37 mouse cellular contexts compared by ENCODE assay signal in genomic region chr1:174246080-174246479, GRCm38 (mm10). TPM values are rescaled to one million over a fixed set of nuclear protein-coding genes. Genes with fewer than 3 reads are reported as not detected.
"Had no signal": no experiment of that assay in that cellular context is flagged by ENCODE, and none has a peak within 500 bp of the region (broad histone marks: within the 10 kb centered on the region; RNA-seq: fewer than 3 reads in every experiment).

No protein-coding gene starts in this region.

- H3K4me3 ChIP-seq: gastrocnemius, adult 2 months; heart, adult 2 months; heart, embryonic 10.5 days; hindbrain, embryonic 10.5 days; hindbrain, embryonic 12.5 days; intestine, embryonic 15.5 days; layer of hippocampus, adult 2 months; left cerebral cortex, adult 2 months; limb, embryonic 10.5 days; limb, embryonic 12.5 days; liver, embryonic 13.5 days had no signal

- H3K4me1 ChIP-seq: heart, embryonic 10.5 days; hindbrain, embryonic 10.5 days; hindbrain, embryonic 12.5 days; intestine, embryonic 15.5 days; limb, embryonic 10.5 days; limb, embryonic 12.5 days; liver, embryonic 13.5 days had no signal

- H3K27me3 ChIP-seq: hindbrain, embryonic 12.5 days; intestine, embryonic 15.5 days; limb, embryonic 12.5 days; liver, embryonic 13.5 days had no signal

- DNase-seq: gastrocnemius, adult 2 months; gastrocnemius, postnatal 10 days; gastrocnemius, postnatal 25 days; heart, adult 2 months; heart, postnatal 10 days; heart, postnatal 4 days; kidney, adult 18-20 months; kidney, adult 8-10 months; kidney, postnatal 10 days; kidney, postnatal 25 days; kidney, postnatal 4 days; liver; liver, embryonic 13.5 days had no signal

- H3K9ac ChIP-seq: hindbrain, embryonic 12.5 days; hindbrain, embryonic 14.5 days; intestine, embryonic 15.5 days; limb, embryonic 12.5 days; liver, embryonic 13.5 days had no signal

- H3K36me3 ChIP-seq: heart, embryonic 10.5 days; hindbrain, embryonic 10.5 days; hindbrain, embryonic 12.5 days; intestine, embryonic 15.5 days; limb, embryonic 10.5 days; limb, embryonic 12.5 days had no signal

- ATAC-seq: hindbrain, embryonic 16.5 days; inflammation-experienced regulatory T-cells, adult 6 months; intestine, embryonic 15.5 days; intestine, postnatal 0 days had no signal

- H3K9me3 ChIP-seq: heart, embryonic 10.5 days; hindbrain, embryonic 10.5 days; hindbrain, embryonic 12.5 days; intestine, embryonic 15.5 days; limb, embryonic 10.5 days; limb, embryonic 12.5 days; liver, embryonic 13.5 days had no signal

- H3K4me2 ChIP-seq: hindbrain, embryonic 12.5 days; hindbrain, embryonic 14.5 days; intestine, embryonic 15.5 days; limb, embryonic 12.5 days; liver, embryonic 11.5 days; liver, embryonic 13.5 days had no signal

- H3K27ac ChIP-seq: gastrocnemius, adult 2 months; heart, adult 2 months; heart, embryonic 10.5 days; hindbrain, embryonic 10.5 days; hindbrain, embryonic 12.5 days; hindbrain, embryonic 14.5 days; intestine, embryonic 15.5 days; layer of hippocampus, adult 2 months; left cerebral cortex, adult 2 months; limb, embryonic 10.5 days; limb, embryonic 12.5 days; liver, embryonic 13.5 days had no signal

RNA-seq across cellular contexts. Expression of gene Olfr419, which starts 5.8 kb away (rescaled TPM):
- total RNA-seq: gastrocnemius, adult 2 months; gastrocnemius, postnatal 10 days; gastrocnemius, postnatal 25 days; gastrocnemius, postnatal 4 days; granulocyte monocyte progenitor cell, adult 5-6 weeks; heart, adult 2 months; heart, postnatal 10 days; heart, postnatal 4 days; layer of hippocampus, adult 2 months; layer of hippocampus, postnatal 10 days; layer of hippocampus, postnatal 25 days; left cerebral cortex, adult 2 months; left cerebral cortex, postnatal 14 days; left cerebral cortex, postnatal 36 days had no signal
- polyA plus RNA-seq: frontal cortex, adult 2 months; heart, adult 2 months; heart, embryonic 10.5 days; heart, embryonic 16.5 days; hindbrain, embryonic 10.5 days; hindbrain, embryonic 12.5 days; hindbrain, embryonic 14.5 days; hindbrain, embryonic 16.5 days; inflammation-experienced regulatory T-cells, adult 6 months; intestine, embryonic 15.5 days; intestine, postnatal 0 days; kidney, embryonic 14.5 days; kidney, embryonic 16.5 days; limb, embryonic 10.5 days; limb, embryonic 12.5 days; limb, embryonic 14.5 days had no signal
